Mouse (Mus musculus) E14TG2a.4 (cell line): ENCODE measurements around the gene Dach1.

ENCODE experiments used
- H3K27me3 ChIP-seq: 2 replicates; pipeline ENCODE4 v1.6.1; 2014; ENCODE audit warnings: low read length, control low read depth; ENCODE audit not compliant: insufficient read depth
- H3K36me3 ChIP-seq: 2 replicates; pipeline ENCODE4 v1.6.1; 2014; ENCODE audit warnings: low read length, control low read depth; ENCODE audit not compliant: insufficient read depth
- H3K4me1 ChIP-seq: replicated peaks from 2 replicates; pipeline ENCODE4 v1.6.1; 2014; ENCODE audit warnings: low read depth, low read length, control low read depth
- H3K4me3 ChIP-seq: replicated peaks from 2 replicates; pipeline ENCODE4 v1.5.1; 2014; ENCODE audit warnings: mild to moderate bottlenecking, low read length
- H3K9me3 ChIP-seq: 2 replicates; pipeline ENCODE4 v1.6.1; 2014; ENCODE audit warnings: low read length, control low read depth
- CTCF ChIP-seq: conservative IDR thresholded peaks from 2 replicates; pipeline ENCODE4 v1.5.1; 2014; ENCODE audit warnings: low read length
- NANOG ChIP-seq: IDR thresholded peaks from 2 replicates; pipeline ENCODE4 v1.6.1; 2014; ENCODE audit warnings: borderline replicate concordance, low read length, mixed read lengths
- POU5F1 ChIP-seq: IDR thresholded peaks from 2 replicates; pipeline ENCODE4 v1.6.1; 2014; ENCODE audit warnings: low read length, borderline replicate concordance

Gene Dach1

DNA sequence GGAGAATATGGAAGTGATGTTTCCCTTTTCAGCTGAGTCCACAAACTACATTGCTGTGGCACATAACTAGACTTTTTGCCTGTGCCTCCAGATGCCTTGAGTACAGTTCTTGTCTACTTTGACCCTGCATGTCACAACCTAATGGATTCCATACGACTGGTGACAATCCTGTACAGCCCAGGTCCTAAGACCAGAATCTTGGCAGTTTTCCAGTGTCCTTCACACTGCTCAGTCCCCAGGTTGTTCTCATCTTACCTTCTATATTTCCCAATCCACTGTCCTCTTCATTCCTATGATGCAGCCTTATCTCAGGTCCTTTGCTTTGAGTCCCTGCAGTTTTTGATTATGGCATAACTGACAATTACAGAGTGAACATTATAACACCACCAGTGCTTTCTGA is 131.0 kb downstream of the Dach1 start:
- Histone ChIP-seq H3K4me3 (no peak overlapping the region), H3K9me3 (no peaks in the 10 kb centered on the region), H3K36me3 (no peaks in the 10 kb centered on the region), H3K4me1 (no peaks in the 10 kb centered on the region), H3K27me3 (no peaks in the 10 kb centered on the region)
- TF ChIP-seq POU5F1 (no peak), NANOG (no peak), CTCF (no peak)

DNA sequence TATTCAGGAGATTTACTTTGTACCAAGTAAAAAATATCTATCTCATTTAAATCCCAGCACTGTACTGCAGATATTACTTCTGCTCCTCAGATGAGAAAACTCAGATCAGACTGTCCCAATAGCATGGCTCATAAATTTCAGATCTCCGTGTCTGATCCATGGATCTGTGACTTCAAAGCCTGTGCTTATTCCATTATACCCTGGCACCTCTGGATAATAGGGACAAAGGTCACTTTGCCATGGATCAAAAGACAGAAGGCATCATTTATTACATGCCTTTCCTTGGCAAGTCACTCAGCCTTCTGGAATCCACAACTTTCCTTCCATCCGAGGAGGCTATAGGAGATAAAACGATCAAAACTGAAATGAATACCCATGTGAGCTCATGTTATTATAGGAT is 132.4 kb downstream of the Dach1 start:
- no peaks in the 10 kb centered on the region for H3K36me3 ChIP-seq
- H3K4me1 ChIP-seq: no peaks in the 10 kb centered on the region
- TF ChIP-seq POU5F1: no peak
- H3K4me3 ChIP-seq: no peak overlapping the region
- no peaks in the 10 kb centered on the region for H3K9me3 ChIP-seq
- H3K27me3 ChIP-seq: no peaks in the 10 kb centered on the region

DNA sequence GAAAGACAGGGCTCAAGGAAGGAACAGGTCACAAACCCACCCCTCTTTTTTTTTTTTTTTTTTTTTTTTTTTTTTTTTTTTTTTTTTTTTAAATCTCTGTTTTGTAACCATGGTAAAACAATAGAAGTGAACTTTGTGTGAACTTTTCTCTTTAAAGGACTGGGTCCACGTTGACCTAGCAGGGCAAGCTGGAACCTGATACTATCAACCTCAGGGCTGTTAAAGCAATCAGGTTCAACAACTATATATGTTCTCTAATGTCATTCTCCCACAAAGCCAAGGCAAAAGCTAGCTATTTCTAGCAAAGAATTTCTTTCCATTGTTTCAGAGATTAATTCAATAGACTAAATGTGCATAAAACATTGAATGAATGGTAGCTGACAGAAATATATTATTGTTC is 134.3 kb downstream of the Dach1 start:
- no peaks in the 10 kb centered on the region for H3K4me1 ChIP-seq
- H3K4me3 ChIP-seq: no peak overlapping the region
- H3K9me3 ChIP-seq: no peaks in the 10 kb centered on the region
- H3K27me3 ChIP-seq: no peaks in the 10 kb centered on the region
- no peaks in the 10 kb centered on the region for H3K36me3 ChIP-seq
- TF ChIP-seq POU5F1 (no peak), NANOG (no peak), CTCF (no peak)

DNA sequence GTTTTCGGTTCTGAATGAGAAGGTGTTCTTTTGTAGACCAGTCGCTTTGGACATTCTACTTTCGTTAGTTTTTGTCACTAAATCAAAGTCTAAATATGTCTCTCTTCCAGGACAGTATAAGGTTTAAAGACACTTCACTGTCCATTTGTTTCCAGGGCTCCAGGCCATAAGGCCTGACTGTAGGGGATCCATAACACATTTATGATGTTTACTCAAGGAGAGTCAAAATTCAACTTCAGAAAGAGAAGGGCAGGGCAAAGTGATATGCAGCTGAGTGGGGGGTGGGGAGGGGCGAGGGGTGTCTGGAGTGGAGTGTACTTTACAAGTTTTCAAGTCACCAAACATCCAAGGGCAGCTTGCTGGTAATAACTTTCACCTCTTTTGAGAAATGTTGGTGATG is 146.0 kb downstream of the Dach1 start:
- Histone ChIP-seq H3K36me3 (no peaks in the 10 kb centered on the region), H3K27me3 (peaks cover 7% of the 10 kb centered on the region), H3K9me3 (no peaks in the 10 kb centered on the region), H3K4me1 (0 out of 2 replicates have a peak, but pooled peaks cover 10% of the 10 kb centered on the region), H3K4me3 (no peak overlapping the region)
- no peak for TF ChIP-seq NANOG
- no peak for TF ChIP-seq CTCF
- TF ChIP-seq POU5F1: no peak

DNA sequence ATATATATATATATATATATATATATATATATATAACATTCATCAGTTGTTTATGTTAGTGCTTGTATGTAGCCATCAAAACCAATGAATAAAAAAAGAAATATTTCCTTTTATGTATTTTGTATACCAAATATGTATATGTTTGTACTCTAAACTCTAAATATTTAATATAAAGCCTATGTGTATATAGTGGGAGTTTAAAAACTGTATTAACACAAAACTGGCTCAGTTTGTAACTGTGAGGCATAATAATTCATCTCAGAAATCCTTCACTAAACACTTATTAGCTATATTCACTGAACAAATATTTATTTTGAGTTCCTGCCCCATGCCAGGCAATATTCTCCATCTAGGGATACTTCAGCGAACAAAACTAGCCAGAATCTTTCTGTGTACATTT is 155.5 kb downstream of the Dach1 start:
- no peak for TF ChIP-seq NANOG
- no peak for TF ChIP-seq POU5F1
- TF ChIP-seq CTCF: no peak
- no peak overlapping the region for H3K4me3 ChIP-seq
- no peaks in the 10 kb centered on the region for H3K27me3 ChIP-seq
- H3K36me3 ChIP-seq: no peaks in the 10 kb centered on the region
- no peaks in the 10 kb centered on the region for H3K9me3 ChIP-seq
- no peaks in the 10 kb centered on the region for H3K4me1 ChIP-seq

DNA sequence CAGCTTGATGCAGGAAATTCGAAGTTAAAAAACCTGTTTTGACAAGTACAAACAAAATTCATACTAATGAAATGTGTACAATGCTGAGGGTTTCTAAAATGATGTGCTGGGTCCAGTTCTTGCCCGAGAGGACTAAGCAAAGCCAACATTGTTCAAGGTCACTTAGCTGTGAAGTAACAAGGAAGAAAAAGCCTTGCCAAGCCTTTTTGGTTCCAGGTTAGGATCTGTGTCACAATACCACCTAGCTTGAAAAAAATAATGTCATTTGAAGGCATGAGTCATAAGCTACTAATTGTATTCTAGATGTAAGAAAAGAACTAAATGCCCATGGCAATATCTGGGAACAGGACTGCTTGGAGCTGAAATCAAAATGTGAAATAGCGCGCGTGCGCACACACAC is 161.1 kb downstream of the Dach1 start:
- no peaks in the 10 kb centered on the region for H3K36me3 ChIP-seq
- H3K4me1 ChIP-seq: no peaks in the 10 kb centered on the region
- no peak overlapping the region for H3K4me3 ChIP-seq
- TF ChIP-seq CTCF: no peak
- TF ChIP-seq POU5F1: no peak
- no peaks in the 10 kb centered on the region for H3K9me3 ChIP-seq
- no peaks in the 10 kb centered on the region for H3K27me3 ChIP-seq

DNA sequence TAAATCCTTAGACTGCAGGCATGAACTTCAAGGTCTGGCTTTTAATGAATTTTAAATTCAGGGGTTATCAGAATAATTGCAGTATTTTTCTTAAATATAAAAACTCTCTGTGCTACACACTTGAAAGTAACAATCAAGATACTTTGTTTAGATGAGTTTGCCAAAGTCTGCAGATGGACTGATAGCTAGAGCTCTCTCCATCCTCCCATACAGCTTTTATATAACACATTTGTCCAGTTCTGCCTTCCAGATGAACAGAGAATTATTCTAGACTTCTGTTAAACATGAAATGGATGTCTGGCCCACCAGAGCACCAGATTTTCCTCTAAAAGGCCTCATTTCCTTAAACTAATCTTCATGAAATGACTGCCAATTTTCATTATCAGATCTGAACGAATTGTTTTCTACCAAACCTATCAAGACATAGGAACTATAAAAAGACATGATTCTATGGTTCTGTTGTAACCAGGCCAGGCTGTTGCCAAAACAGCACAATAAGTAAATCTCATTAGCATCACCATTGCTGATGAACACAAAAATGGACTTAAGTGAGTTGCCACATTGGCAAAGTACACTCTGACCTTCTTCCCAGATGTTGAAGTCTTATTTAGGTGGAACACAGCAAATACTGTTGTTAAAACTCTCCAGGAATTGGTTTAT is 167.4 kb downstream of the Dach1 start:
- Histone ChIP-seq H3K36me3 (no peaks in the 10 kb centered on the region), H3K4me1 (no peaks in the 10 kb centered on the region), H3K4me3 (no peak overlapping the region), H3K9me3 (no peaks in the 10 kb centered on the region), H3K27me3 (no peaks in the 10 kb centered on the region)
- TF ChIP-seq NANOG (no peak), CTCF (no peak), POU5F1 (no peak)

DNA sequence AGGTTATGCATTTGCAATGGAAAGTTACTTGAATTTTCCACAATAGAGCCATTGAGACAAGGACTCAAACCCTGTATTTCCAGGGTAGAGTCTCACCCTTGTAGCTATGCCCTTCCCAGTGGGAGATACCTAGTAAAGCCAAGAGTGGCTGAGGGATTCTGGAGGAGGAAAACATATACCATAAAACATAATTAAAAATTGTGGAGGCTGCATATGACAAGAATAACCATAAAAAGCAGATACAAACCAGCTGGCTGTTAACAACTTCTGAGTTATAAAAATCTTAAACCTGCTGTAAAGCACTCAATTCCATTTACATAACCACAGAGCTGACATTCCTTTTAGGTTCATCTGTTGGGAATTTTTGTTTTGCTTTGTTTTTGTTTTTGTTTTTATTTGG is 171.0 kb downstream of the Dach1 start:
- TF ChIP-seq POU5F1 (no peak), NANOG (no peak), CTCF (no peak)
- Histone ChIP-seq H3K4me1 (no peaks in the 10 kb centered on the region), H3K4me3 (no peak overlapping the region), H3K9me3 (no peaks in the 10 kb centered on the region), H3K36me3 (no peaks in the 10 kb centered on the region), H3K27me3 (no peaks in the 10 kb centered on the region)

DNA sequence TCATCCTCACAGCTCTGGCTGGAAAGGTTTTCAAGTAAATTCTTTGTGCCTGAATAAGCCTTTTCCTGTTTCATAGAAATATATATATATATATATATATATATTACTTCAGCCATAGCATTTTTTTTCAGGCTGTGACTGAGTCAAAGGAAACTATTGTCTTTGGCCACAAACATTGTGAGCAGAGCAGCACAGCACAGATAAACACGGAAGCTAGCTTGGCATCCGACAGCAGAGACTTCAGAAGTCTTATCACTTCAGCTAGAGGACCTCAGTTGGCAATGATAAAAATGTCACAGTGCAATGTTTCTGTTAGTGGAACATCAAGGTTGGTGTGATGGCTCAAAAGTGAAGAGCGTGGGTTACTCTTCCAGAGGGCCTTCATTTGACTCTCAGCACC is 186.3 kb downstream of the Dach1 start:
- no peaks in the 10 kb centered on the region for H3K9me3 ChIP-seq
- H3K27me3 ChIP-seq: no peaks in the 10 kb centered on the region
- no peaks in the 10 kb centered on the region for H3K4me1 ChIP-seq
- H3K36me3 ChIP-seq: no peaks in the 10 kb centered on the region
- no peak overlapping the region for H3K4me3 ChIP-seq
- no peak for TF ChIP-seq CTCF
- no peak for TF ChIP-seq POU5F1
- no peak for TF ChIP-seq NANOG

DNA sequence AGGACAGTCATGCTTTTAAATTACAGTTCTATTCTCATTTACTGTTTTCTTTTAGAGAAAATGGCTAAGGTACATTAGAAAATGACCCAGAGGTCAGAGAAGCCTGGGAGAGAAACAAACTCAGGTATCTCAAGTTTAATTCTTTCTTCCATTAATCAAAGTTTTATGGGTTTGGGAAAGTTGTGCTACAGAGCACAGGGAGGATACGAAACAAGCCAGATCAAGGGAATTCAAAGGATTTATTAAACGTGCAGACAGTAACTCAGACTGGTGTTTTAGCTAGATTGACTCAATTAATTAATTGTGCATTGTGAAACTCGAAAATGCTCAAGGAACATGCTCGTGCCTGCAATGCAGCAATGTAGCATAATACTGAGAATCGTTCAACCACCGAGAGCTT is 186.9 kb downstream of the Dach1 start:
- H3K4me3 ChIP-seq: no peak overlapping the region
- no peaks in the 10 kb centered on the region for H3K36me3 ChIP-seq
- no peaks in the 10 kb centered on the region for H3K27me3 ChIP-seq
- TF ChIP-seq CTCF: no peak
- no peak for TF ChIP-seq NANOG
- no peak for TF ChIP-seq POU5F1
- no peaks in the 10 kb centered on the region for H3K9me3 ChIP-seq
- no peaks in the 10 kb centered on the region for H3K4me1 ChIP-seq
